Mouse (Mus musculus) liver, postnatal 0 days (tissue): ENCODE data around the gene Chst14. TPM values are rescaled to one million over a fixed set of nuclear protein-coding genes. Genes with fewer than 3 reads are reported as not detected.

Source experiments
- ATAC-seq: fragments of 200-750 bp; cut with Nextera tagmentation; 2 replicates; pipeline ENCODE4 v1.8.0; 2017; ENCODE audit warnings: mild to moderate bottlenecking, moderate library complexity
- DNase-seq: peaks from one replicate; pipeline ENCODE4 v3.0.0-alpha.2; 2016
- H3K27ac ChIP-seq: fragments of 300-500 bp; sonication (generic); 2 replicates; pipeline ENCODE4 v1.5.1; 2014; ENCODE audit warnings: antibody characterized with exemption, moderate library complexity, mild to moderate bottlenecking, low read depth
- H3K27me3 ChIP-seq: fragments of 300-500 bp; sonication (generic); 2 replicates; pipeline ENCODE4 v1.6.1; 2014; ENCODE audit warnings: low read length, control low read depth, mixed read lengths; ENCODE audit not compliant: insufficient read depth
- H3K36me3 ChIP-seq: fragments of 300-500 bp; sonication (generic); replicated peaks from 2 replicates; pipeline ENCODE4 v1.6.1; 2014; ENCODE audit warnings: mild to moderate bottlenecking, control low read depth, low read length, moderate library complexity, mixed read lengths; ENCODE audit not compliant: insufficient read depth
- H3K4me1 ChIP-seq: fragments of 300-500 bp; sonication (generic); 2 replicates; pipeline ENCODE4 v1.6.1; 2014; ENCODE audit warnings: antibody characterized with exemption, mild to moderate bottlenecking, control low read depth; ENCODE audit not compliant: insufficient read depth
- H3K4me2 ChIP-seq: fragments of 300-500 bp; sonication (generic); 2 replicates; pipeline ENCODE4 v1.6.1; 2014; ENCODE audit warnings: low read depth, mild to moderate bottlenecking, low read length, moderate library complexity, mixed read lengths
- H3K4me3 ChIP-seq: fragments of 300-500 bp; sonication (generic); 2 replicates; pipeline ENCODE4 v1.5.1; 2014; ENCODE audit warnings: low read depth, low read length
- H3K9ac ChIP-seq: fragments of 300-500 bp; sonication (generic); replicated peaks from 2 replicates; pipeline ENCODE4 v1.6.1; 2014; ENCODE audit warnings: mild to moderate bottlenecking, moderate library complexity
- H3K9me3 ChIP-seq: fragments of 300-500 bp; sonication (generic); 2 replicates; pipeline ENCODE4 v1.6.1; 2016; ENCODE audit warnings: mild to moderate bottlenecking, control low read depth, low read length, mixed read lengths
- CTCF ChIP-seq: sonication (generic); IDR thresholded peaks from 2 replicates; pipeline ENCODE4 v1.5.1; 2016; ENCODE audit warnings: antibody characterized with exemption, low read depth
- EP300 ChIP-seq: IDR thresholded peaks from 2 replicates; pipeline ENCODE4 v1.6.1; 2016; ENCODE audit warnings: antibody characterized with exemption, low read depth, mild to moderate bottlenecking
- WGBS: fragments of 180-500 bp; shearing (Covaris S2); extraction: QIAGEN DNeasy Blood & Tissue Kit; methylation state at CpG from one replicate; pipeline ENCODE4 v1.1.7; 2014; ENCODE audit not compliant: insufficient replicate concordance; 5-methylcytosine and 5-hydroxymethylcytosine counted together
- polyA plus RNA-seq: library from polyadenylated mRNA; unstranded; fragments of >200 nt; fragmentation: Nextera tagmentation; extraction: Ambion mirVana; gene quantifications from 2 replicates; pipeline ENCODE4 v1.2.1, GENCODE M21; 2015

The Chst14 gene
- polyA plus RNA-seq, 1 experiment from 2014 or later: 4.5 TPM

GRCm38 (mm10) chr2:118949699-118950098, 23.4 kb downstream of the Chst14 start:
- DNase-seq: no peak
- H3K4me1 ChIP-seq: no peaks in the 10 kb centered on the region; the same call in 1 of the 2 replicates
- 32% methylated on average over 3 of the region's 3 CpGs for WGBS
- no peak overlapping the region for H3K4me3 ChIP-seq
- no peak for ATAC-seq
- TF ChIP-seq CTCF (no peak), EP300 (no peak)
- H3K27ac ChIP-seq: no peak overlapping the region
- H3K36me3 ChIP-seq: no peaks in the 10 kb centered on the region
- H3K4me2 ChIP-seq: no peak overlapping the region
- no peaks in the 10 kb centered on the region for H3K9me3 ChIP-seq
- H3K27me3 ChIP-seq: no peaks in the 10 kb centered on the region
- H3K9ac ChIP-seq: no peak overlapping the region

GRCm38 (mm10) chr2:118956497-118956896, 30.2 kb downstream of the Chst14 start:
- no peaks in the 10 kb centered on the region for H3K9me3 ChIP-seq
- ATAC-seq (no peak), DNase-seq (no peak)
- no peaks in the 10 kb centered on the region for H3K27me3 ChIP-seq
- WGBS: 75% methylated on average over 5 of the region's 5 CpGs
- H3K9ac ChIP-seq: no peak overlapping the region
- H3K36me3 ChIP-seq: no peaks in the 10 kb centered on the region
- no peak overlapping the region for H3K27ac ChIP-seq
- H3K4me2 ChIP-seq: no peak overlapping the region
- H3K4me1 ChIP-seq: peaks cover 12% of the 10 kb centered on the region
- no peak for TF ChIP-seq CTCF
- no peak for TF ChIP-seq EP300
- H3K4me3 ChIP-seq: no peak overlapping the region

- Histone ChIP-seq H3K4me1 (peaks cover 18% of the 10 kb centered on the region), H3K27me3 (no peaks in the 10 kb centered on the region), H3K9me3 (no peaks in the 10 kb centered on the region), H3K4me2 (no peak overlapping the region), H3K27ac (no peak overlapping the region), H3K4me3 (no peak overlapping the region), H3K9ac (no peak overlapping the region), H3K36me3 (no peaks in the 10 kb centered on the region)
- TF ChIP-seq EP300: no peak
- no peak for TF ChIP-seq CTCF
- WGBS: 30% methylated on average over 2 of the region's 2 CpGs
- ATAC-seq: no peak
- no peak for DNase-seq
These were observed 33.3 kb downstream of the Chst14 start for GRCm38 (mm10) chr2:118959644-118960043.

DNA sequence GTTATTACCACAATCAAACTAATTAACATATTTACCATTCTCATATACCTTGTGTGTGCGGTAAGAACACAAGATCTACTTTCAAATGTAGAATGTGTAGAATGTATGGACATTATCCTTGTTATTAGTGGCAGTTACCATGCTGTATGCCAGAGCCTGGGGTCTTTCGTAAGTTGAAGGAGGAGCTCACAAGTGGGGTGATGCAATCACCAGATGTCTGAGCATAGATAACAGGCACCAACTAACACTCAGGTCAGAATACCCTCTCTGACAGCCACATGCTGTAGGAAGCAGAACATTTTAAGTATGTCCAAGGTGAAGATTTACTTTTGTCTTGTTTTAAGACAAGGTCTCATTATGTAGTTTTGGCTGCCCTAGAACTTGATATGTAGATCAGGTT, 34.1 kb downstream of the Chst14 start:
- H3K27ac ChIP-seq: no peak overlapping the region

GRCm38 (mm10) chr2:118961546-118961945, 35.2 kb downstream of the Chst14 start:
- H3K4me2 ChIP-seq: no peak overlapping the region
- no peak overlapping the region for H3K27ac ChIP-seq

More for the DNA sequence above, 34.1 kb downstream of the Chst14 start:
- H3K4me3 ChIP-seq: no peak overlapping the region
- ATAC-seq: no peak
- H3K9me3 ChIP-seq: no peaks in the 10 kb centered on the region
- H3K9ac ChIP-seq: no peak overlapping the region
- no peak for DNase-seq
- H3K4me1 ChIP-seq: peaks cover 18% of the 10 kb centered on the region
- no peaks in the 10 kb centered on the region for H3K27me3 ChIP-seq
- no peaks in the 10 kb centered on the region for H3K36me3 ChIP-seq
- H3K4me2 ChIP-seq: no peak overlapping the region
- TF ChIP-seq EP300 (no peak), CTCF (no peak)
- WGBS: 54% methylated on average over 2 of the region's 2 CpGs

GRCm38 (mm10) chr2:118963007-118963675, 36.8 kb downstream of the Chst14 start:
- H3K27me3 ChIP-seq: no peaks in the 10 kb centered on the region
- peak overlapping the region; percentile 65 for H3K27ac ChIP-seq
- H3K9ac ChIP-seq: no peak overlapping the region
- DNase-seq: peak; percentile 26
- H3K4me3 ChIP-seq: no peak overlapping the region
- 52% methylated on average over 9 of the region's 9 CpGs for WGBS
- no peaks in the 10 kb centered on the region for H3K9me3 ChIP-seq
- peak; percentile 76 for TF ChIP-seq EP300
- TF ChIP-seq CTCF: peak; percentile 57
- ATAC-seq: peak; percentile 83
- no peaks in the 10 kb centered on the region for H3K36me3 ChIP-seq
- H3K4me1 ChIP-seq: peaks cover 18% of the 10 kb centered on the region
- peak overlapping the region; percentile 18 for H3K4me2 ChIP-seq

More at GRCm38 (mm10) chr2:118961546-118961945, 35.2 kb downstream of the Chst14 start:
- Histone ChIP-seq H3K27me3 (no peaks in the 10 kb centered on the region), H3K9ac (no peak overlapping the region), H3K36me3 (no peaks in the 10 kb centered on the region), H3K4me3 (no peak overlapping the region), H3K4me1 (peaks cover 18% of the 10 kb centered on the region), H3K9me3 (no peaks in the 10 kb centered on the region)
- DNase-seq (peak; percentile 33), ATAC-seq (no peak)
- TF ChIP-seq CTCF: no peak
- TF ChIP-seq EP300: no peak
- WGBS: 56% methylated on average over 2 of the region's 2 CpGs
